Mouse (Mus musculus) kidney, postnatal 4 days (tissue): ENCODE measurements around the gene Ola1.
A peak's percentile ranks its signal among the peaks of the same experiment; 100 is the strongest.

Source experiments
- DNase-seq, 2 experiments: peaks; one replicate each; pipeline ENCODE4 v3.0.0; 2021; ENCODE audit warnings: mixed read lengths in 2 of 2

The Ola1 gene

DNA sequence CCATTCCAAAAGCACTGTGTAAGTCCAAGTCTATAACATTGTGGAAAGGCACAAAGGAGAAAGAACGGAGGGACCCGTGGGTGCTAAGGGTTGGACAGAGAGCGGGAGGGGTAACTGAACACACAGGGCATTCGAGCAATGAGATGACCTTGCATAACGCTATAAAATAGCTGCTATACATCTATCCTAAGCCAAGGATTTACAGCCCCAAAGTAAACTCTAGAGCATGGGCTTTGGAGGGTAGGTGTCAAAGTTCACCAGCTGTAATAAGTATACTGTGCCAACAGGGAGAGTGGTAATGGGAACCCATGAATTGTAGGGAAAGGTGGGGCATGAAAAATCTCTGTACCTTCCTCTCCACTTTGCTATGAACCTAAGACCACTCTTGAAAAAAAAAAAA lies at the start of gene Ola1:
Gene Ola1 (minus strand): TSS at position 12 of the 400 bp plus-strand sequence.
- no peak for DNase-seq

DNA sequence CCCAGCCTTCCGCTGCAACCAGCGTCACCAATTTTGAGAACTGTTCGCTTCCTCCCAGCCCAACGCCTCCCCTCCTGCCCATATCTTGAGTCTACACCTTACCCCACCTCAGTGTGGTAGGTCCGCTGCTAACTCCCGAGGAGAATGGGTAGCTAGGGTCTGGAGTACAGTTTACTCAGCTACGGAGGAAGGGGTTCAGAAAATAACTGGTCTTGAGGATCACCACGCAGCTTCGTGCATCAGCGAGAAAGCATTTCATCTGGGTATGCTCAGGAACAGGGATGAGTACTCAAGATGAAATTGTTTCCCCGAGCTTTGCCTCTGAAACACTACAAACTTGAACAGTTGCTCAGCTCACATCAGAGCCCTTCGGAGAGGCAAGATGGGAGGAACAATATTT lies 49.6 kb upstream of the Ola1 start:
- no peak for DNase-seq

DNA sequence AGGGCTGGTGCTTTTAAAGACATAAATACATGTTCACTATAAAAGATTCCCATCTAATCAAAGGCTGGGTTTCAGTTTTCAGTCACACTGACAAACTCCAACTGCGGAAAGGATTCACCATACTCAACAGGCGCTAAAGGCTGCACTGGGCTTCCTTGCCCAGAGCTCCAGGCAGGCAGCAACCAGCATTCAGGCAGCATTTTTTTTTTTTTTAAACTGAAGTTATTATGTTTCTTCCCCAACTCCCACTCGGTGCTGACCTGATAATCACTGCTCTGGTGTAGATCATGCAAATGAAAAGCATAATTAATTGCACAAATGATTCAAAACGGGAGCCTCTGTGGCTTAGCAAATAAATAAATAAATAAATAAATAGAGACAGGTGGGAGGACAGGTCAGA lies 49.1 kb upstream of the Ola1 start:
- no peak for DNase-seq

DNA sequence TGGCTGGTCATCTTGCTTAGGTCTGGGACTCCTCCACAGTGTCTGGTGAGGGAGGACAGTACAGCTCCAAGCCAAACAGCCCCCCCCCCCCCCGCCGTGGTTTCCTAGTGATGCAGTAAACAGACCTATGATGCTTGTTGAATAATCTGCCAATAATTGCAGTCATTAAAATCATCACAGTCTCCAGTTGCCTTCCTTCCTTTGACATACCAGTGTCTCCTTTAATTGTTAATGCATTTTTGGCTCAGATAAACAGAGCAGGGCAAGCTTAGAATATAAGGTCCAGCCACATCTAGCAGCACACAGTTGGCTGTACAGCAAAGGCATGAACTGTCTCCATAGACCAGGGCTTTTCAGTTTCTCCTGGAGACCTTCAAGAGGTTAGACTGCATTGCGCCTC lies 48.5 kb upstream of the Ola1 start:
- no peak for DNase-seq

DNA sequence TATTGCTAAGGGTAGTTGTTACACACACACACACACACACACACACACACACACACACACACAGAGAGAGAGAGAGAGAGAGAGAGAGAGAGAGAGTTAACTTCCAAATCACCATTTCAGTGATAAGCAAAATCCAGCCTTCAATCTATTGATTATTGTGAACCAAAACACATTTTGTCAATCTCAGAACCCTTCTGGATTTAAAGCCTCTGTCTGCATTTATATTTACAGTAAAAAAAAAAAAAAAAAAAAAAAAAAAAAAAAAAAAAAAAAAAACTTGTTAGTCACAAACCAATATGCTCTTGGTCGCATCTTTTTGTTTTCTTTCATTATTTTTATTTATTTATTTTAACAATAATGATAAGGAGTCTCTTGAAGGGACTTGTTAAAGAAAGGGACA lies 47.9 kb upstream of the Ola1 start:
- DNase-seq: no peak

DNA sequence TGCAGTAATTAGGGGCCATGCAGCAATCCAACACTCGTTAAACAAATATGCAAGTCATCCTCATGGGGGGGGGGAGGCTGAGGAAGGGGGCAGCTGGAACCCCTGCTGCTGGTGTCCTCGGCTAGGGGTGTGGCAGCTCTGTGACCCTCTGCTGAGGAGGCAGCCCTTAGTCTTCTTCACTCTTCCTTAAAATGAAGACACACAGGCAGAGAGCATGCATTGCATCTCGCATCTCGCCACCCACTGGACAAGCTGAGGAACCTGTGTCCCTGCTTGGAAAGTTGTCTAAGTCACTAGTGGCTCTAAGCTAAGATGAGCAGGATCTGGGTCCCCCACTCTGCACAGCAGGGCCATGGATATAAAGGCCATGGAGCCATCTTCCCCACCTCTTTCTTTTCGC lies 47.3 kb upstream of the Ola1 start:
- DNase-seq: peak in 1 of 2 experiments; percentile 34

DNA sequence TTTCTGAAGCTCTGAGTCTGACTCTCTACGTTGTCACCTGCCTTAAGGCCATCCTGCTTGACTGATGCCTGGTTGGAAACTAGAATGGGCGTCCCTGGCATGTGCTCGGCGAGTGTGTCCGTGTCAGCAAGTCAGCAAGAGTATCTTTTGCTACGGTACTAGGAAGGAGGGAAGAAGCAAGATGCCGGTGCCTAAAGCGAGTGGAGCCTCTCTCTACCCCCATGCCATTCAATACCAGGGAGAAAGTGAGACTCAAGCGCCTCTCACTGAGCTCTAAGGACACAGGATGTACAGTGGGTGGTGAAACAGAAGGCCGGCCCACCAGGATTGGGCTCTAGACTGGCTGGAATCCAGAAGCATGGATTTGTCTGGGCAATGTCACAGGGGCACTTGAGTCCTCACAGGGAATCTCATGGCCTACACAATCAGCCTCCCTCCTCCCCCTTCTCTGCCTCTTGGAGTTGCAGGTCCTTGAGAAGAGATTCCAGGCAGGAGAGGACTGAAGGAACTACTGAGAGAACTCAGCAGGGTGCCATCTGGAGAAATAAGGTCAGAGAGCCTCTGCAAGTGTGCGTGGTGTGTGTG lies 46.0 kb upstream of the Ola1 start:
- no peak for DNase-seq

DNA sequence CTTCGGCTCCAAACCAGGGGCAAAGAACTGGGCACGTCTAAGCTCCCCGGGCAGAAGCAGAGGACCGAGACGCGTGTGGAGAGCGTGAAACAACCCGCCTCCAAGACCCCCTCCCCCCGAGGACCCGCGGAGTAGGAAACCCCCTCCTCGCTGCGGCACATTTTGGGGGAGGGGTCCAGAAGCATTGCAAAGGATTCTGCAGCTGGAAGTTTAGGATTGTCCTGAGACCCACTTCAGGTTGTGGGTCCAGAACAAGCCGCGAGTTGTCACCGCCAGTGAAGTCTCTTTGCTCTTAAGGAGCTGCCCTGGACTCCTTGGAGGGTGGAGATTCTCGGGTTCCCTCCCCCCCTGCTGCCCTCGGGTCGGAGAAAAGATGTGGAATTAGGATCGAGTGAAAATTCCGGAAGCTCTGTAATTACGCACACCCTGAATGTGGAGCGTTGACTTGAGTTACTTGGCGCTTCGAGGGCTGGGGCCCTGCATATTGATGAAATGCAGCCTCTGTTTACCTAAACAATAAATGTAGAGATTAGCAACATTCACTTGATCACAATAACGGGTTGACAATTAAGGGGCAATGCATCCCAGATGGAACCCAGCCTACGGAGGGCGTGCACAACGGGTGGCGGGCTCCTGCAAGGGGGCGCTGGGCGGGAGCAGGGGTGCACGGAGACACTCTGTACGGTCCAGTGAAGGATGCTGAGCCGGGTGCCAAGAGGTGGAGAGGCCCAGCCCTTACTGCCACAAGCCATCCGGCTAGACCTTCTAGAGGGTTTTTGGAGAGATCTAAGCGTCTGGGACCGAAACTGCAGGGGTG lies 45.3 kb upstream of the Ola1 start:
- DNase-seq: peak; percentile 64 to 73

DNA sequence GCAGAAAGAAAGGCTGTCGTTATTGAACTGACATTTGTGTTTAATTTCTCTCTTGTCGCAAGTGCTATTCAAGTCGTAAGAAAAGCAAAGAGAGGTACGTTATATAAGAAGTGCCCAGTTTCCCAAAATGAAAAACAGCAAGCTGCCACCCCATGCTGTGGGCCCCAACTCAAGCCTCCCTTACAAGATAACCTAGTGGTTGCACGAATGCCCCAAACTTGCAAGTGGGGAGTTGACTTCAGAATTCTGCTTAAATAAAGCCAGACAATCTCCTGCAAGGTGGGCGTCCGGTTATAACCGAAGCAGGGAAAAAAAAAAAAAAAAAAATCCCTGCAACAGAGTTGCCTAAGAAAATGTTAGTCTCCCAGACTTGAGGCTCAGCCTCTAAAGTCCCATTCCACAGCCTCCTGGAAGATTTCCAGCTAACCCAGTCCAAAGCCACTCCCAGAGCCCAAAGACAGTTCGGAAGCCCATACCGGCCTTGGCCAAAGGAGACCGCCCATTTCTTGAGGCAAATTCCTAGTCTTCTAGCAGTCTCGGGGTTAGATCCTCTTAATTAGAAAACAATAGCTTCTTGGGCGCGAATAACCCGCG lies 44.5 kb upstream of the Ola1 start:
- peak in 1 of 2 experiments; percentile 41 for DNase-seq

DNA sequence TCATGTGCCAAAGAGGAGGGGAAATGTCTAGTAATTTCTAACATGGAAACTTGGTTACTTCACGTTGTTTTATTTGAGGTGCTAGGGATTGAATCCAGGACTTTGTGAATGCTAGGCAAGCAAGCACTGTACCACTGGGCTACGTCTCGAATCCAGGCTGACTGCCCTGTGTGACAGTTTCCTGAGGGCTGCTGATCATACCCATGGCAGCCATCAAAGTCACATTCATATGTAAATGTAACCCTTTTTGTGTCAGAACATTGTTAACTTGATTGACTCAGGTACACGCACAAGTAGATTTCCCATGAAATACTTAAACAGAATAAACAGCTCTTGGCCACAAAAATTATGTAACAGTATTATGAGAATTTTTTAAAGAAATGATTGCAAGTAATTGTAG lies 30.0 kb upstream of the Ola1 start:
- no peak for DNase-seq

DNA sequence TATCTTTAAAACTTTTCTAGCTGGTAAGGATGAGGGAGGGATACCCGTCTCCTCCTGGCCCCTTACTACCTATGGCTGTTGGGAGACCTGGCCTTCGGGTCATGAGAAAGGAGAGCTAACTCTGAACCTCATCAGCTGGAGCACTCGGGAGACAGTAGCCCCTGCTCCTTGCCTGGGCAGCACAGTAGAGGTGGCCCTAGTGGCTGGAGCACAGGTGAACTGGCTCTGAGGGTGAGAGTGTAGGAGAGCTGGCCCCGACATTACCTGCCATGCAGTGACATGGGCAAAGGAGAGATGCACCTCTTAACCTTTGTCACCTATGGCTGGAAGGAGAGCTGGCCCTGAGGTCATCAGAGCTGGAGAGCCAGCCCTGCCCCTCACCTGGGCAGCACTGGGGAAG lies 22.6 kb upstream of the Ola1 start:
- no peak for DNase-seq

DNA sequence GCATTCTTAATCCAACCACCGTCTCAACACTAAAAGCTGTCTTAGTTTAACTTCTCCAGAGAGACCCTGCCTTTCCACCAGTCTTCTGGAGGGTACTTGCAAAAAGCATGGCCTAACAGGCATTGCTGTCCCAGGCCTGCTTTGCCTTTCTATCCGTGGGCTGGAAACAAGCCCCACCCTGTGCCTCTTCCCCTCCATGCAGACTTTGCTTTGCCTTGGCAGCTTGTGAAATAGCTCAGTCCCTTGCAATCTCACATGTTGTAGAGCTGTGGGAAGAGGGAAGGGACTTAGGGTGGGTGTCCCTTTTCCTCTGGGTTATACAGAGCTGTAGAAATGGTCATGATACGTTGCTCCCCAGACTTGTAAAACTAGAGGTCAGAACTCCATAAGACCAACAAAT lies 12.4 kb upstream of the Ola1 start:
- no peak for DNase-seq

DNA sequence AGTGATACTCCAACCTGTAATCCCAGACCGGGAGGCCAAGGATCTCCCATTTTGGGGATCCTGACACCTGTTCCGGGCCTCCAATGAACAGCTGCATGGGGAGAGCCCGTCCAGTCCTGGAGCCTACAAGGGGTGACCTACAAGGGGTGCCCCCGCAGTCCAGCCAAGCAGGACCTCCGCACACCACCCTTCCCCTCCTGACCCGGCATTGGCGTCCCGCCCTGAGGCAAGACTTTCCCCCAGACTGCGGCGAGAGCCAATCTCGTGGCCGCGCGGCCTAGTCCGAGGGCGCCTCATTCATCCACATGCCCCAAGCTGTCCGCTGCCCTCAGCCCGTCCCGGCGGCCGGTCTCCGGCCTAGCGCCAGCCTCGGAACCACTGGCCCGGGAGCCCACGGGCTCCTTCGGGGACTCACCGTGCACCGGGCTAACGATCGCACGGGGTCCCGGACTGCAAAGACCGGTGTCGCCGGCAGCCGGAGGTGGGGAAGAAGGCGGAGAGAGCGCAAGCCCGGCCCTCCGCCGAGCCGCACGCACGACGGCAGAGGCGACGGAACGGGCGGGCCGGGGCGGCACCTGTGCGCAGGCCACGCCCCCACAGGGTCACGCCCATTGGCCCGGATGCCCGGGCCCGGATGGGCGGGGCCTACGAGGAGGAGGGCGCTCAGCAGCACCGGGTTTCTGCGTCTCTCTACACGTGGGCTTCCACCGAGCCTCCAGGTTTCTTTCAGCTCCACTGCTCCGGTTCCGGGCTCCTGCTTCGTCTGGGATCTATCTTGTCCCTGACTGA lies 4.7 kb downstream of the Ola1 start:
- DNase-seq: peak; percentile 93 to 96

DNA sequence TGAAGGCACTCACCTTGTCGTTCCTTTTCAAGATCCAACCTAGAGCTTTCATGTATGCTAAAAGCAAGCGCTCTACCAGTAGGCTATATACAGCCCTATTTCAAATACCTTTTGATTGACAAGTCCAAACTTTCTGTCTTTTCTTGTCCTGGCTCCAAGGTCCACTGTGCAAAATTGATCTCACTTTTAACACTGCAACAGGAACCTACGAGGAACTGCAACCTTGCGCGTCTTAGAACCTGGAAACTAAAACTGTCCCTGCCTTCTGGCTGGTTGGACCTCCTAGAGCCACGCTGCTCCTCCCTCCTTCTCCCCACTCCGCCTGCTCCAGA lies 5.2 kb downstream of the Ola1 start:
- DNase-seq: no peak

DNA sequence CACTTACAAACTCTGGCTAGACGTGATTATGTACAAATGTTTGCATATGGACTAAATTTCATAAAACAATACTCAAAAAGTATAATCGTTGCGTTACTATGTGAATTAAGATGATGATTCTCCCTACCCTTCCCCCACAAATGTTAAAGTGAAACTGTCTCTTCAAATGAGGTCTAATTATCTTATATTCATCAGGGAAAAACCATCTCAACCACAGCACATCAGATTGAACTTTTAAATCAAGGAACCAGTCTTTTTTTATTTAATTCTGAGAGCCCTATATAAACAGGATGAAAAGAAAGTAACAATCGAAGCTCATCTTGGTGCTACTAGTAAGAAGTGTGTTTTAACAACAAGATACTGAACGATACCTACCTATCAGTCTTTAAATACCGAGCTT lies 14.4 kb downstream of the Ola1 start:
- DNase-seq: no peak

DNA sequence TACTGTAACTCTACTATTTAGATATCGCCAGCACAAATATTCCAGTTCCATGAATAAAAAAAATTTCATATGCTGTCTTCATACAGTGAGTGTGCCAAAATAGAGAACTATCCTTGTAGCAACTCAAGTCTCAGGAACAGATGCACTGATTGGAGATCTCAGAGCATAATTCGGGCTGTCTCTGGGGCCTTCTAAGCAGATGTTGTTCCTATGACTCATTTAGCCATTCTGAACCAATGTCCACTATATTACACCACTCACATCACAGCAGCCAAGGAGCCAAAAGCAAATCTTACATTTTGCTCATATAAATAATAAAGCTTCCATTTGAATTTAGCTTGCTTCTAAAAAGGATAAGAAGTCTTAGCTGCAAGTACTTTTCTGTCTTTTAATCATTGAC lies 30.2 kb downstream of the Ola1 start:
- no peak for DNase-seq

DNA sequence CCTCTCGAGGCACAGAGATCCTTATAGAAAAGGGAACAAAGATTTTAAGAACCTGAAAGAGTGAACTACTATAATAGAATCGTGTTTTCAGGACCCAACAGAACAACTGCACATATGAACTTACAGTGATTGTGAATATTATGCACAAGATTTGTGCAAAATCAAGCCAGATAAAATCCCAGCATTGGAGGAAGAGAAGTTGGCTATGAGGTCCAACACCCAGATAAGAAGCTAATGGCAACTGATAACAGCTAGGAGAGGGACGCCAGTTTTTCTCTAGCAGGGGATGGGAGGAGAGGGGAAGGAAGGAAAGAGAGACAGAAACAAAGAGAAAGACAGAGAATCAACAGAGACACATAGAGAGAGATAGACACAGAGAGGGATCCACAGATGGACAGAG lies 33.5 kb downstream of the Ola1 start:
- no peak for DNase-seq

DNA sequence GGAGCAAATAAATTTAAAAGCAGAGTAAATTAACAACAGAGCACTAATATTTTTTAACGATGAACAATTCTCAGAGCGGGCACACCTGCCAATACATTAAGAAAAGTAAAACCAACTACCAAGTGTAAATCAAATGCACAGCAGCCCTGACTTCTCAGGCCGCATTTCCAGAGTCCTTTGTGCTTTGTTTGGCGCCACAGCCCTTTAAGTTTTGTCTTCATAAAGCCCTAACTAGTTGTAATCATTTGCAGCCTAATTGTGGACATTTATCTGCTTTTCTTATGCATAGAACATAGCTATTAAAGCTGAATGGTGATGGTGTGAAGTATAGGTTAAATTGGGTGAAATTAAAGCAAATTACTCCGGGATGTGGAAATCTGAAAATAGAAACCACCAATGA lies 49.2 kb downstream of the Ola1 start:
- no peak for DNase-seq

DNA sequence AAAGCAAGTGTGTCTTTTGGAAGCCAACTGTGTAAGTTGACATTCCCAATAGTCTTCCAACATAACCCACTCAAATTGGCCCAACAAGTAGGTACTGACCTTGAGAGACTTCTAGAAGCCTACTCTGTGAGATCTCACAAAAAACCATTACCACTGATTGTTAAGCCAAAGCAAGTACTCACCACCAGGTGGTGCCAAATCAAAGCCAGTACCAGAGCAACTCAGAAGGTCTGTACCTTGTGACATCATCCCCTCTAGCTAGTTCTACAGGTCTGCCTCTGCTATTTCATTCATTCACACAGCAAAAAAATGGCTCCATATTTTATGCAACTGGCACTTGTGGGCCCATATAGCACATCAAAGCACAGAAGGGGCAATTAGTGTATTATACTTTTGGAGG lies 51.6 kb downstream of the Ola1 start:
- peak; percentile 69 to 73 for DNase-seq

DNA sequence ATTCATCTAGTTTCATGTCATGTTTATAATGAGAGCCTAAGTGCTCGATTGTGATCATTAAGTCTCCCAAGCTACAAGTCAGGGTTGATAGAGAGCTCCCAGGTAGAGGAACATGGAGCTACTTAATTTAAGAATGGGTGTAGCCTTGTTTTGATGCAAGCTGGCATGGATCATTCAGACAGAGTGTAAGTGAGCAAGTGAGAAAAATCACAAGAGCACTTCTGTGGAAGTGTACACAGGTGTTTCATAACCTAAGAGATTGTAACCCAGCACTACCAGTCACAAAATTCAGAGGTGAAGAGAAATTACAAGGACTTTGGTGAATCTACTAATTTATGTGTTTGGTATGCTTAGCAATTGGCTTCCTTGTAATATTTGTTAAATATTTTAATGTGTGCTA lies 54.1 kb downstream of the Ola1 start:
- DNase-seq: no peak

DNA sequence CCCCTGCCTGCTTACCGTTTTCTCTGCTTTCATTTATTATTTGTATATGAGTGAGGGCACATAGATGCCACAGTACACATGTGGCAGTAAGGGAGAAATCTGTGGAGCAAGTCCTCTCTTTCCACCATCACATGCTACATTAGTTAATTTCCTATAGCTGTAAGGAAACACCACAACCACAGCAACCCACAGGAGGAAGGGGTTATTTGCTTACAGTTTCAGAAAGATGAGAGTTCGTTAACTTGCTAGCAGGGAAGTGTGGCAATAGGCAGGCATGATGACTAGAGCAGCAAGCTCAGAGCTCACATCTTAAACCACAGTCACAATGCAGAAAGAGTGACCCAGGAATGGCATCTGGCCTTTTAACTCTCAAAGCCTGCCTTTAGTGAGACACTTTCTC lies 58.0 kb downstream of the Ola1 start:
- DNase-seq: no peak

DNA sequence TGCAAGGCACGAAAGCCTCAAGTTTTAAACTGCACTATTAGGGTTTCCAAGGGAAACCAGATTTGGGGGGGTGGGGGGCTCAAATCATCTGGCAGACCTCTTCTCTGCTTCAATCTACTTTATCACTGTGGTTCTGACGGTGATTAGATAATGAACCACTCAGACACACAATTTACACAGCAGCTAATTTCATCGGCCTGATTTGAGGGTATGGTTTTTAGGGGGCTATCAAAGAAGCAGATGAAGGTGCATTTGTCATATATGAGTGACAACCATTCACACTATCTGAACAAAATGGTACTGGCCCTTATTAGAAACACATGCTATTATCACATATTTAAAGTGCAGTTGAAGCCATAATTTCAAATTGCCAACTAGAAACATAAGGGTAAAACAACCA lies 61.5 kb downstream of the Ola1 start:
- DNase-seq: no peak

DNA sequence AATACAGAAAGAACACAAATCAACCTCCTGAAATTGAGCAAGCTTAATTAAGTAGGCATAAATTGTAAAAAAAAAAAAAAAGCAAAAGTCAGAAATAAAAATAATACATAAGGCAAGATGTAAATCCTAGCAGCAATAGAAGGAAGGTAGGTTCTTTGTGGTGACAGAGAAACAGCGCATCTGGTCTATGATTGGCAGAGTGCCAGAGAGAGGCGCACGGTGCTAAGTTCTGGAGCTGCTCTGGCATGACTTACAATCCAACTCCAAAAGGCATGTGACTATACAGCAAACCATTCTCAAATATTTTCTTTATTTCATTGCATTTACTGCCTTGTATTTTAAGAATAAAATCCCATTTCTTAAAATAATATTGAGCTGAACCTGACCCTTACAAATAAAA lies 68.2 kb downstream of the Ola1 start:
- peak in 1 of 2 experiments; percentile 10 for DNase-seq

DNA sequence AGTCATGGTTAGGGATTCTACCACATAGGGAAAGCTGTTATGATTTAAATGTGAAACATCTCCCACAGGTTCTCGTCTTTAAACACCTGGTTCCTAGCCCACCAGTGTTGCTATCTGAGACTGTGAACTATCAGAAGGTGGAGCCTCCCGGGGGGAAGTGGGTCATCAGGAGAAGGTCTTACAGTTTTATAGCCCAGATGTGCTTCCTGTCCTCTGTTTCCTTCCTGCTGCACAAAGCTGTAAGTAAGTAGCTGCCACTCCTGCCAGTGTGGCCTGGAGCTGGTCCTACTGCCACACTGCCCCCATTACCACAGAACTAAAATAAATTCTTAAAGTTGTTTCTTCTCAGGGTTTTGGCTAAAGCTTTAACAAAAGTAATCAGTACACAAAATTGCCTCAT lies 72.6 kb downstream of the Ola1 start:
- DNase-seq: no peak
